Mouse (Mus musculus): Measurements from ENCODE around the gene Sap18b. TPM values are rescaled to one million over a fixed set of nuclear protein-coding genes. Genes with fewer than 3 reads are reported as not detected.
"Not testable (repeated sequence)": the region's sequence is repeated elsewhere in the genome, so short reads cannot be mapped to it uniquely, and the experiment has no call there.

Gene Sap18b
- 414 and 422 TPM in 2 replicates for polyA plus RNA-seq (2015; fragmentation: Nextera tagmentation; extraction: Ambion mirVana)

GRCm38 (mm10) chr8:95825162-95825561 is at the start of gene Sap18b:
Gene Sap18b, plus strand, starts transcription at chr8:95825346.
- not testable (repeated sequence) for H3K4me2 ChIP-seq (ENCODE audit: low read length); DNase-seq (ENCODE audit: low spot score)

DNA sequence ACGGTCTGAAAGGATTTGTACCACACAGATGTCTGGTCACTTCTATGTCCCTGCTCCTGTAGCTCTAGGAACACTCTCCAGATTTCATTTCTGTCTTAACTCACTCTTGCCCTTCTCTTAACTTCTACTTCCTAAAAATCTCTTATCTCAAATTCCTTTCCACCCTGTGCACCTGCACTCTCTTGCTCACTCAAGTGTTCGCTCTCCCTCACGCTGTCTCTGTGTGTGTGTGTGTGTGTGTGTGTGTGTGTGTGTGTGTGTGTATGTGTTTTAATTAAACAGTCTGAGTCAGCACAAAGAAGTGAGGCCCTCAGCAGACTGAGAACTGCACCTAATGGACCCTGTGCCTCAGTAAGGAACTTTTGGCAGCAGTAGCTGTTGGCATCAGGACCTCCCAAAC is 44.1 kb upstream of the Sap18b start:
- H3K9ac ChIP-seq (ENCODE audit: low read depth, low read length), result no peak overlapping the region
- WGBS, result 77% methylated on average over 3 of the region's 3 CpGs
- no peak overlapping the region for H3K4me2 ChIP-seq (ENCODE audit: low read length)
- no peak overlapping the region for H3K4me3 ChIP-seq (replicated peaks; ENCODE audit: low read depth, low read length)
- H3K27ac ChIP-seq, result no peak overlapping the region
- H3K27me3 ChIP-seq (ENCODE audit: insufficient read depth, low read length), result no peaks in the 10 kb centered on the region
- no peaks in the 10 kb centered on the region for H3K4me1 ChIP-seq (replicated peaks; ENCODE audit: insufficient read depth, low read length)
- ATAC-seq (replicated peaks; ENCODE audit: low FRiP score, low read depth) (no peak), DNase-seq (ENCODE audit: low spot score) (no peak)
- H3K36me3 ChIP-seq (ENCODE audit: insufficient read depth, low read length), result peaks cover 32% of the 10 kb centered on the region
- H3K9me3 ChIP-seq (replicated peaks; ENCODE audit: low read length), result no peaks in the 10 kb centered on the region
- no peak for TF ChIP-seq CTCF (IDR thresholded peaks at IDR 0.05; ENCODE audit: low read depth)

More at GRCm38 (mm10) chr8:95825162-95825561, at the start of gene Sap18b:
- H3K27ac ChIP-seq; H3K4me1 ChIP-seq (replicated peaks; ENCODE audit: insufficient read depth, low read length); H3K36me3 ChIP-seq (ENCODE audit: insufficient read depth, low read length); ATAC-seq (replicated peaks; ENCODE audit: low FRiP score, low read depth); H3K4me3 ChIP-seq (replicated peaks; ENCODE audit: low read depth, low read length); H3K27me3 ChIP-seq (ENCODE audit: insufficient read depth, low read length); H3K9me3 ChIP-seq (replicated peaks; ENCODE audit: low read length); H3K9ac ChIP-seq (ENCODE audit: low read depth, low read length): not testable (repeated sequence)
- WGBS, result 60% methylated on average over 25 of the region's 25 CpGs

DNA sequence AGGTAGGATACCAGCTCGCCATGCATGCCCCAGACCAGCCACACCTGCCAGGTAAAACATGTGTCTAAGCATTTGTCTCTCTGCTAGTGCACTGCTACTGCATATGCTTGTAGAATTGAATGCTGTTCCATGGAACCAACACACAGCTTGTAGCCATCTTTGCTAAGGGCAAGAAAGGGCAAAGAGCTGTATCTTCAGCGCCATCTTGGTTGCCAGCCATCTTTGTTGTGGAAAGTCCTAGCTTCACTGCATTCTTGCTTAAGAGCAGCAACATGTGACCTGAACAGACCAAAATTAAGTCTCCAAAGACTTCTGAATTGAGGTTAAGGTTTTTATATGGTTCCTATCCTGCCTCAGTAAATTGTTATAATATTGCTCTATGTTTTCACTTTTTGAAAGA is 43.4 kb upstream of the Sap18b start:
- Histone ChIP-seq H3K4me3 (replicated peaks; ENCODE audit: low read depth, low read length) (no peak overlapping the region), H3K36me3 (ENCODE audit: insufficient read depth, low read length) (peaks cover 39% of the 10 kb centered on the region), H3K9ac (ENCODE audit: low read depth, low read length) (no peak overlapping the region), H3K27me3 (ENCODE audit: insufficient read depth, low read length) (no peaks in the 10 kb centered on the region), H3K9me3 (replicated peaks; ENCODE audit: low read length) (no peaks in the 10 kb centered on the region), H3K27ac (no peak overlapping the region), H3K4me2 (ENCODE audit: low read length) (no peak overlapping the region), H3K4me1 (replicated peaks; ENCODE audit: insufficient read depth, low read length) (no peaks in the 10 kb centered on the region)
- WGBS, result 95% methylated on average over 2 of the region's 2 CpGs
- ATAC-seq (replicated peaks; ENCODE audit: low FRiP score, low read depth) (no peak), DNase-seq (ENCODE audit: low spot score) (no peak)
- TF ChIP-seq CTCF (IDR thresholded peaks at IDR 0.05; ENCODE audit: low read depth), result no peak

GRCm38 (mm10) chr8:95782628-95783027 is 42.5 kb upstream of the Sap18b start:
- no peaks in the 10 kb centered on the region for H3K4me1 ChIP-seq (replicated peaks; ENCODE audit: insufficient read depth, low read length)
- H3K27me3 ChIP-seq (ENCODE audit: insufficient read depth, low read length), result no peaks in the 10 kb centered on the region
- TF ChIP-seq CTCF (IDR thresholded peaks at IDR 0.05; ENCODE audit: low read depth), result 0 out of 2 replicates have a peak, but pooled peaks have one; percentile 9
- H3K4me2 ChIP-seq (ENCODE audit: low read length), result no peak overlapping the region
- no peak overlapping the region for H3K9ac ChIP-seq (ENCODE audit: low read depth, low read length)
- peaks cover 44% of the 10 kb centered on the region for H3K36me3 ChIP-seq (ENCODE audit: insufficient read depth, low read length)
- H3K4me3 ChIP-seq (replicated peaks; ENCODE audit: low read depth, low read length), result no peak overlapping the region
- H3K9me3 ChIP-seq (replicated peaks; ENCODE audit: low read length), result no peaks in the 10 kb centered on the region
- H3K27ac ChIP-seq, result no peak overlapping the region
- ATAC-seq (replicated peaks; ENCODE audit: low FRiP score, low read depth) (no peak), DNase-seq (ENCODE audit: low spot score) (no peak)

- Histone ChIP-seq H3K4me2 (ENCODE audit: low read length) (no peak overlapping the region), H3K36me3 (ENCODE audit: insufficient read depth, low read length) (peaks cover 41% of the 10 kb centered on the region), H3K4me3 (replicated peaks; ENCODE audit: low read depth, low read length) (no peak overlapping the region), H3K4me1 (replicated peaks; ENCODE audit: insufficient read depth, low read length) (no peaks in the 10 kb centered on the region), H3K9ac (ENCODE audit: low read depth, low read length) (no peak overlapping the region), H3K27ac (no peak overlapping the region), H3K9me3 (replicated peaks; ENCODE audit: low read length) (no peaks in the 10 kb centered on the region), H3K27me3 (ENCODE audit: insufficient read depth, low read length) (no peaks in the 10 kb centered on the region)
- 80% methylated on average over 4 of the region's 4 CpGs for WGBS
- TF ChIP-seq CTCF (IDR thresholded peaks at IDR 0.05; ENCODE audit: low read depth), result no peak
- ATAC-seq (replicated peaks; ENCODE audit: low FRiP score, low read depth) (no peak), DNase-seq (ENCODE audit: low spot score) (no peak)
Observed at GRCm38 (mm10) chr8:95785591-95785990, 39.6 kb upstream of the Sap18b start.

DNA sequence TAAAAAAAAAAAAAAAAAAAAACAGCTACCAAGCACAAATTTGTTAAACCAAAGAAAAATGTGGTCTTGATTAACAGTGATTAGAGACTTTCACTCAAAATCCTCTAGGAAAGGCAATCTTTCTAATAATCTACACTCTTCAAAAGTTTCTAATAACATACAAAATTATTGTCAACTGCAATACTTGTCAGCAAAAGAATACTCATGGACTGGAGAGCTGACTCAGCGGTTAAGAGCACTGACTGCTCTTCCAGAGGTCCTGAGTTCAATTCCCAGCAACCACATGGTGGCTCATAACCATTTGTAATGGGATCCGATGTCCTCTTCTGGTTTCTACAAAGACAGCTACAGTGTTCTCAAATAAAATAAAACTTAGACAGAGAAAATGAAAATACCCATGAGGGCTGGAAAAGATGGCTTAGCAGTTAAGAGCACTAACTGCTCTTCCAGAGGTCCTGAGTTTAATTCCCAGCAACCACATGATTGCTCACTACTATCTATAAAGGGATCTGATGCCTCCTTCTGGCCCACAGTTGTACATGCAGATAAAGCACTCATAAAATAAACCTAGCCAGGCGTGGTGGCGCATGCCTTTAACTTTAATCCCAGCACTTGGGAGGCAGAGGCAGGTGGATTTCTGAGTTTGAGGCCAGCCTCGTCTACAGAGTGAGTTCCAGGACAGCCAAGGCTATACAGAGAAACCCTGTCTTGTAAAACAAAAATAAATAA is 29.6 kb upstream of the Sap18b start:
- not testable (repeated sequence) for ATAC-seq (replicated peaks; ENCODE audit: low FRiP score, low read depth); H3K36me3 ChIP-seq (ENCODE audit: insufficient read depth, low read length)

GRCm38 (mm10) chr8:95799117-95799516 is 26.0 kb upstream of the Sap18b start:
- Histone ChIP-seq H3K4me3 (replicated peaks; ENCODE audit: low read depth, low read length) (no peak overlapping the region), H3K9ac (ENCODE audit: low read depth, low read length) (no peak overlapping the region), H3K9me3 (replicated peaks; ENCODE audit: low read length) (no peaks in the 10 kb centered on the region), H3K27me3 (ENCODE audit: insufficient read depth, low read length) (no peaks in the 10 kb centered on the region), H3K36me3 (ENCODE audit: insufficient read depth, low read length) (0 out of 2 replicates have a peak, but pooled peaks cover 4% of the 10 kb centered on the region), H3K27ac (no peak overlapping the region), H3K4me1 (replicated peaks; ENCODE audit: insufficient read depth, low read length) (no peaks in the 10 kb centered on the region), H3K4me2 (ENCODE audit: low read length) (no peak overlapping the region)
- ATAC-seq (replicated peaks; ENCODE audit: low FRiP score, low read depth), result no peak
- DNase-seq (ENCODE audit: low spot score), result no peak
- 90% methylated on average over 6 of the region's 6 CpGs for WGBS
- TF ChIP-seq CTCF (IDR thresholded peaks at IDR 0.05; ENCODE audit: low read depth), result no peak

More for the DNA sequence above, 29.6 kb upstream of the Sap18b start:
- not testable (repeated sequence) for DNase-seq (ENCODE audit: low spot score); H3K4me3 ChIP-seq (replicated peaks; ENCODE audit: low read depth, low read length); H3K4me1 ChIP-seq (replicated peaks; ENCODE audit: insufficient read depth, low read length); H3K4me2 ChIP-seq (ENCODE audit: low read length); H3K27ac ChIP-seq; H3K27me3 ChIP-seq (ENCODE audit: insufficient read depth, low read length); H3K9ac ChIP-seq (ENCODE audit: low read depth, low read length); H3K9me3 ChIP-seq (replicated peaks; ENCODE audit: low read length)
- 93% methylated on average over 5 of the region's 5 CpGs for WGBS
